ENCODE assay signal across 8 mouse cellular contexts in genomic region chrX:140542938-140543673, GRCm38 (mm10). TPM values are rescaled to one million over a fixed set of nuclear protein-coding genes. Genes with fewer than 3 reads are reported as not detected.
DNase-seq lines count a peak whose midpoint lies in the region; ATAC-seq and TF ChIP-seq lines count a peak whose summit lies in the region.

No protein-coding gene starts in this region.

- peak; percentile 76 for ATAC-seq in forebrain, embryonic 11.5 days (replicated peaks; ENCODE audit: low FRiP score)
- ATAC-seq in heart, embryonic 16.5 days (replicated peaks; ENCODE audit: extremely low read depth, insufficient read depth, low FRiP score), result peak; percentile 88
- ATAC-seq in liver, embryonic 15.5 days (ENCODE audit: insufficient read depth), result peak; percentile 87
- peak; percentile 76 for ATAC-seq in neural tube, embryonic 11.5 days (ENCODE audit: insufficient read depth, low FRiP score, low TSS enrichment)

- H3K9me3 ChIP-seq in CH12.LX (replicated peaks; ENCODE audit: low read length), result no peaks in the 10 kb centered on the region
- no peaks in the 10 kb centered on the region for H3K9me3 ChIP-seq in forebrain, embryonic 11.5 days (ENCODE audit: control insufficient read depth, low read length)
- H3K9me3 ChIP-seq in heart, embryonic 16.5 days (replicated peaks; ENCODE audit: control insufficient read depth, low read length), result no peaks in the 10 kb centered on the region
- no peaks in the 10 kb centered on the region for H3K9me3 ChIP-seq in liver, embryonic 15.5 days (replicated peaks)
- no peaks in the 10 kb centered on the region for H3K9me3 ChIP-seq in neural tube, embryonic 11.5 days (ENCODE audit: control insufficient read depth, low read length)

- TF ChIP-seq POLR2A in CH12.LX (IDR thresholded peaks at IDR 0.05; ENCODE audit: low read depth, low read length), result peak; percentile 96

- dilution Hi-C loops in CH12.LX (cut with MboI; ENCODE audit: extremely low pct_ligation_motif_present, extremely low pct_unique_long_range_greater_than_20kb, low sequenced_read_pairs), result no loop called here

- peak overlapping the region; percentile 64 for H3K4me2 ChIP-seq in CH12.LX (ENCODE audit: insufficient read depth, low read depth, poor library complexity, severe bottlenecking)
- peak overlapping the region; percentile 61 for H3K4me2 ChIP-seq in forebrain, embryonic 11.5 days (ENCODE audit: low read depth, low read length, severe bottlenecking)
- peak overlapping the region; percentile 72 for H3K4me2 ChIP-seq in heart, embryonic 16.5 days (ENCODE audit: low read depth, low read length)
- peak overlapping the region; percentile 81 for H3K4me2 ChIP-seq in liver, embryonic 15.5 days
- peak overlapping the region; percentile 64 for H3K4me2 ChIP-seq in neural tube, embryonic 11.5 days (ENCODE audit: low read depth)

- peaks cover 4 to 5% of the 10 kb centered on the region in 2 experiments for H3K36me3 ChIP-seq in CH12.LX (replicated peaks in 1 of 2; ENCODE audit: control insufficient read depth in 1 of 2, insufficient read depth in 1 of 2, low read length in 1 of 2)
- H3K36me3 ChIP-seq in forebrain, embryonic 11.5 days (ENCODE audit: control insufficient read depth, insufficient read depth, low read length), result no peaks in the 10 kb centered on the region
- no peaks in the 10 kb centered on the region for H3K36me3 ChIP-seq in heart, embryonic 16.5 days (ENCODE audit: control insufficient read depth, insufficient read depth)
- H3K36me3 ChIP-seq in liver, embryonic 15.5 days (replicated peaks), result no peaks in the 10 kb centered on the region
- H3K36me3 ChIP-seq in neural tube, embryonic 11.5 days (ENCODE audit: control insufficient read depth, insufficient read depth, low read length), result no peaks in the 10 kb centered on the region

- no peak for TF ChIP-seq RAD21 in CH12.LX (IDR thresholded peaks at IDR 0.05; ENCODE audit: low read depth, low read length)

- peak; percentile 90 for DNase-seq in CH12.LX (ENCODE audit: extremely low read depth)
- DNase-seq in c-Kit-positive CD71-positive TER-119-negative erythroid progenitor cells, embryonic 14.5 days (ENCODE audit: low read depth), result peak; percentile 77
- peak; percentile 63 for DNase-seq in forebrain, embryonic 11.5 days (ENCODE audit: low spot score)
- peak; percentile 84 to 89 for DNase-seq in kidney, postnatal 36 days
- peak; percentile 61 for DNase-seq in neural tube, embryonic 11.5 days (ENCODE audit: low spot score)
- DNase-seq in telencephalon, adult 2 months (ENCODE audit: low read depth, low spot score), result peak; percentile 64

- H3K4me3 ChIP-seq in CH12.LX (replicated peaks in 1 of 3; ENCODE audit: low read depth in 2 of 3, low read length in 2 of 3, poor library complexity in 1 of 3), result peak overlapping the region; percentile 62 to 77 (median 70)
- peak overlapping the region; percentile 30 for H3K4me3 ChIP-seq in forebrain, embryonic 11.5 days (ENCODE audit: low read depth, low read length)
- peak overlapping the region; percentile 68 for H3K4me3 ChIP-seq in heart, embryonic 16.5 days (ENCODE audit: low read length)
- peak overlapping the region; percentile 59 for H3K4me3 ChIP-seq in liver, embryonic 15.5 days (replicated peaks)
- peak overlapping the region; percentile 42 for H3K4me3 ChIP-seq in neural tube, embryonic 11.5 days (ENCODE audit: low read depth, low read length)

- peaks cover 8% of the 10 kb centered on the region for H3K79me2 ChIP-seq in CH12.LX (replicated peaks; ENCODE audit: control insufficient read depth, extremely low read depth, insufficient read depth, poor library complexity, severe bottlenecking)

- 26% methylated on average over 18 of the region's 18 CpGs for WGBS in forebrain, embryonic 11.5 days
- 21% methylated on average over 18 of the region's 18 CpGs for WGBS in heart, embryonic 16.5 days
- 23% methylated on average over 18 of the region's 18 CpGs for WGBS in liver, embryonic 15.5 days (ENCODE audit: insufficient replicate concordance)
- 24% methylated on average over 18 of the region's 18 CpGs for WGBS in neural tube, embryonic 11.5 days

- 0 out of 4 replicates have a peak, but pooled peaks of 1 of the 2 experiments have one; percentile 7 for TF ChIP-seq CTCF in CH12.LX (conservative IDR thresholded peaks at IDR 0.05 in 1 of 2, IDR thresholded peaks at IDR 0.05 in 1 of 2; ENCODE audit: low read depth in 2 of 2, low read length in 2 of 2)

- H3K27ac ChIP-seq in CH12.LX (ENCODE audit: insufficient read depth, low read depth), result peak overlapping the region; percentile 82
- peak overlapping the region; percentile 50; the same call in 1 of the 2 replicates for H3K27ac ChIP-seq in forebrain, embryonic 11.5 days (ENCODE audit: low read depth, low read length)
- H3K27ac ChIP-seq in heart, embryonic 16.5 days (ENCODE audit: low read length), result peak overlapping the region; percentile 95
- H3K27ac ChIP-seq in liver, embryonic 15.5 days (replicated peaks), result peak overlapping the region; percentile 65
- H3K27ac ChIP-seq in neural tube, embryonic 11.5 days (ENCODE audit: low read depth, low read length), result peak overlapping the region; percentile 72

- in situ Hi-C loops in CH12.LX (cut with MboI; ENCODE audit: low pct_ligation_motif_present, low pct_unique_long_range_greater_than_20kb, low sequenced_read_pairs), result no loop called here

- peaks cover 8 to 62% of the 10 kb centered on the region in 2 experiments; a peak in 3 of 4 replicates for H3K4me1 ChIP-seq in CH12.LX (ENCODE audit: control insufficient read depth in 1 of 2, insufficient read depth in 2 of 2)
- H3K4me1 ChIP-seq in forebrain, embryonic 11.5 days (replicated peaks; ENCODE audit: control insufficient read depth, insufficient read depth, low read length), result 0 out of 2 replicates have a peak, but pooled peaks cover 2% of the 10 kb centered on the region
- peaks cover 14% of the 10 kb centered on the region for H3K4me1 ChIP-seq in heart, embryonic 16.5 days (ENCODE audit: control insufficient read depth, insufficient read depth, low read length)
- peaks cover 36% of the 10 kb centered on the region for H3K4me1 ChIP-seq in liver, embryonic 15.5 days (replicated peaks)
- no peaks in the 10 kb centered on the region for H3K4me1 ChIP-seq in neural tube, embryonic 11.5 days (ENCODE audit: control insufficient read depth, insufficient read depth, low read length)

- no peak for TF ChIP-seq EP300 in CH12.LX (IDR thresholded peaks at IDR 0.05; ENCODE audit: low read length)

- peak overlapping the region; percentile 96 for H3K9ac ChIP-seq in CH12.LX (ENCODE audit: insufficient read depth, low read depth)
- H3K9ac ChIP-seq in forebrain, embryonic 11.5 days (ENCODE audit: low read length), result peak overlapping the region; percentile 67
- H3K9ac ChIP-seq in heart, embryonic 16.5 days (ENCODE audit: low read length), result peak overlapping the region; percentile 81
- H3K9ac ChIP-seq in liver, embryonic 15.5 days, result peak overlapping the region; percentile 54; the same call in 1 of the 2 replicates
- H3K9ac ChIP-seq in neural tube, embryonic 11.5 days (ENCODE audit: low read length), result peak overlapping the region; percentile 68

- H3K27me3 ChIP-seq in CH12.LX (replicated peaks), result no peaks in the 10 kb centered on the region
- peaks cover 22% of the 10 kb centered on the region for H3K27me3 ChIP-seq in forebrain, embryonic 11.5 days (ENCODE audit: control insufficient read depth, insufficient read depth, low read length)
- H3K27me3 ChIP-seq in heart, embryonic 16.5 days (ENCODE audit: control insufficient read depth, insufficient read depth, low read length), result no peaks in the 10 kb centered on the region
- H3K27me3 ChIP-seq in liver, embryonic 15.5 days, result peaks cover 5% of the 10 kb centered on the region
- H3K27me3 ChIP-seq in neural tube, embryonic 11.5 days (ENCODE audit: control insufficient read depth, insufficient read depth, low read length), result peaks cover 12% of the 10 kb centered on the region; the same call in 1 of the 2 replicates

TF ChIP-seq in CH12.LX, 34 proteins besides CTCF, POLR2A, EP300 and RAD21 (continues in another document):
- TF ChIP-seq TCF12 (IDR thresholded peaks at IDR 0.05; ENCODE audit: low read depth, low read length), result 0 out of 2 replicates have a peak, but pooled peaks have one; percentile 49
- peak; percentile 61 for TF ChIP-seq ETS1 (conservative IDR thresholded peaks at IDR 0.05; ENCODE audit: low read depth, low read length)
- no peak for TF ChIP-seq GABPA (IDR thresholded peaks at IDR 0.05; ENCODE audit: insufficient replicate concordance, low read depth, low read length)
- peak; percentile 65 for TF ChIP-seq USF1 (IDR thresholded peaks at IDR 0.05; ENCODE audit: low read depth, low read length)
- no peak for TF ChIP-seq CHD1 (IDR thresholded peaks at IDR 0.05; ENCODE audit: low read depth, low read length)
- no peak for TF ChIP-seq MAX (IDR thresholded peaks at IDR 0.05; ENCODE audit: low read length)
- TF ChIP-seq ZC3H11A (IDR thresholded peaks at IDR 0.05; ENCODE audit: low read depth, low read length), result no peak
- TF ChIP-seq NRF1 (IDR thresholded peaks at IDR 0.05; ENCODE audit: low read depth, low read length), result no peak
- no peak for TF ChIP-seq JUN (IDR thresholded peaks at IDR 0.05; ENCODE audit: insufficient read depth, low read depth, low read length)
- no peak for TF ChIP-seq IRF4 (IDR thresholded peaks at IDR 0.05; ENCODE audit: low read depth, low read length)
- no peak for TF ChIP-seq ELF1 (IDR thresholded peaks at IDR 0.05; ENCODE audit: low read depth, low read length)
- peak; percentile 55 for TF ChIP-seq USF2 (conservative IDR thresholded peaks at IDR 0.05; ENCODE audit: low read depth, low read length)
- TF ChIP-seq NELFE (IDR thresholded peaks at IDR 0.05; ENCODE audit: low read depth, low read length), result peak; percentile 87
- TF ChIP-seq ZNF384 (IDR thresholded peaks at IDR 0.05; ENCODE audit: low read depth, low read length), result no peak
- peak; percentile 98 for TF ChIP-seq TBP (conservative IDR thresholded peaks at IDR 0.05; ENCODE audit: low read depth, low read length)
- TF ChIP-seq ZKSCAN1 (IDR thresholded peaks at IDR 0.05; ENCODE audit: borderline replicate concordance, low read depth, low read length), result no peak
- no peak for TF ChIP-seq HCFC1 (IDR thresholded peaks at IDR 0.05; ENCODE audit: low read depth, low read length)
- peak; percentile 54 for TF ChIP-seq BHLHE40 (IDR thresholded peaks at IDR 0.05; ENCODE audit: low read depth, low read length)
- TF ChIP-seq ZMIZ1 (IDR thresholded peaks at IDR 0.05; ENCODE audit: low read depth, low read length), result peak; percentile 95

RNA-seq across cellular contexts. Expression of gene Tsc22d3, which starts 57.4 kb away (rescaled TPM):
- total RNA-seq in CH12.LX (2012; rRNA removed) (6.9 and 15.2 TPM in 2 replicates), CH12.LX (2014; rRNA removed) (28.7 and 32.8 TPM in 2 replicates)
- 8.2 and 8.4 TPM in 2 replicates for polyA plus RNA-seq in CH12.LX (2012; ENCODE audit: insufficient read length, low read depth)
- 101 and 105 TPM in 2 replicates for polyA plus RNA-seq in forebrain, embryonic 11.5 days (2014; fragmentation: Nextera tagmentation; extraction: Ambion mirVana)
- 204 and 223 TPM in 2 replicates for polyA plus RNA-seq in heart, embryonic 16.5 days (2015; fragmentation: Nextera tagmentation; extraction: Ambion mirVana)
- polyA plus RNA-seq in liver, embryonic 15.5 days (2015; fragmentation: Nextera tagmentation; extraction: Ambion mirVana), result 18.1 and 19.9 TPM in 2 replicates
- polyA plus RNA-seq in neural tube, embryonic 11.5 days (2014; fragmentation: Nextera tagmentation; extraction: Ambion mirVana), result 145 and 153 TPM in 2 replicates

Comparison
In these comparisons a context has a peak if more than half of its experiments do, and no peak if none do; other contexts are left out.
1. Peak in every context shown above with its lines: DNase-seq, ATAC-seq, H3K4me3 ChIP-seq and H3K27ac ChIP-seq.